Mouse (Mus musculus) 416B (cell line): ENCODE data around the gene Zfp952.
"Not testable (repeated sequence)": the region's sequence is repeated elsewhere in the genome, so short reads cannot be mapped to it uniquely, and the experiment has no call there.

Experiments
- DNase-seq: peaks from one replicate; pipeline ENCODE4 v3.0.0; 2011; ENCODE audit warnings: low read depth

Zfp952 gene

GRCm38 (mm10) chr17:32992699-32993474 lies at the start of gene Zfp952:
TSS of gene Zfp952 (plus strand) at chr17:32993129.
- peak; percentile 93 for DNase-seq

GRCm38 (mm10) chr17:32943661-32944060 lies 49.3 kb upstream of the Zfp952 start:
- no peak for DNase-seq

- DNase-seq = peak; percentile 64
These were observed 48.4 kb upstream of the Zfp952 start for GRCm38 (mm10) chr17:32944402-32945035.

GRCm38 (mm10) chr17:32946716-32947115 lies 46.2 kb upstream of the Zfp952 start:
- no peak for DNase-seq

- peak; percentile 96 for DNase-seq
These were observed 45.6 kb upstream of the Zfp952 start, which contains the start of gene Cyp4f13 for GRCm38 (mm10) chr17:32947215-32947914. TSS of gene Cyp4f13 (minus strand) at chr17:32947402.

- peak; percentile 36 for DNase-seq
These were observed 42.8 kb upstream of the Zfp952 start for GRCm38 (mm10) chr17:32950136-32950535.

GRCm38 (mm10) chr17:32951006-32951405 lies 41.9 kb upstream of the Zfp952 start:
- peak; percentile 53 for DNase-seq

- DNase-seq = peak; percentile 76
These were observed 41.5 kb upstream of the Zfp952 start for GRCm38 (mm10) chr17:32951441-32951840.

GRCm38 (mm10) chr17:32965253-32965622 lies 27.7 kb upstream of the Zfp952 start:
- no peak for DNase-seq

- DNase-seq = peak; percentile 94
These were observed 27.2 kb upstream of the Zfp952 start, which contains the start of gene Zfp472 for GRCm38 (mm10) chr17:32965623-32966290. TSS of gene Zfp472 (plus strand) at chr17:32965814.

- no peak for DNase-seq
These were observed 11.6 kb upstream of the Zfp952 start for GRCm38 (mm10) chr17:32981361-32981760.

- no peak for DNase-seq
These were observed 6.6 kb upstream of the Zfp952 start for GRCm38 (mm10) chr17:32986301-32986700.

GRCm38 (mm10) chr17:32991965-32992698 lies 797 bp upstream of the Zfp952 start:
- DNase-seq = peak; percentile 80

- no peak for DNase-seq
These were observed 5.6 kb downstream of the Zfp952 start for GRCm38 (mm10) chr17:32998492-32998891.

- peak; percentile 66 for DNase-seq
These were observed 15.4 kb downstream of the Zfp952 start for GRCm38 (mm10) chr17:33008337-33008736.

GRCm38 (mm10) chr17:33020434-33020833 lies 27.5 kb downstream of the Zfp952 start:
- not testable (repeated sequence) for DNase-seq

- no peak for DNase-seq
These were observed 39.4 kb downstream of the Zfp952 start for GRCm38 (mm10) chr17:33032376-33032775.

GRCm38 (mm10) chr17:33032900-33033891 lies 40.3 kb downstream of the Zfp952 start, which contains the start of gene Zfp763:
TSS of gene Zfp763 (minus strand) at chr17:33033402.
- peak; percentile 92 for DNase-seq
